Comparison of ENCODE assay signal across 13 mouse cellular contexts in the genomic region with DNA sequence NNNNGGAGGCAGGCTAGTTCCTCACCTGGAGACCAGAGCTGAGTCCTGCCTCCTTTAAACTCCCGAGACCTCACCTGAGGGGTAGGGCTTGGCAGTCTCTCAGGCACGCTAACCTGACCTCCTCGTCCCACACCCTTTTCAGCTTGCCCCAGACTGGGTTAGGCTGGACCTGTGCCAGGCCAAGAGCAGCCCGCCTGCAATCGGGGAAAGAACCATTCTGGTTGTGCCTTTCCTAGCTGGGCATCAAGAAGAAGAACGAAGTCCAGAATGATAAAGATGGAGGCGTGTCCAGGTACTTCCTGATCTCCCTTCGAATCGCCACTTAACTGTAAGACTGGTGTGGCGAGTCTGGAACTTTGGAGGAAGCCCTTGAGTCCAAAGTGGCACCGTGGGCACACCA. TPM values are rescaled to one million over a fixed set of nuclear protein-coding genes. Genes with fewer than 3 reads are reported as not detected.
DNase-seq lines count a peak whose midpoint lies in the region; ATAC-seq and TF ChIP-seq lines count a peak whose summit lies in the region.
"Had no signal": no experiment of that assay in that cellular context is flagged by ENCODE, and none has a peak within 500 bp of the region (broad histone marks: within the 10 kb centered on the region; RNA-seq: fewer than 3 reads in every experiment).

No protein-coding gene starts in this region.

- no peak overlapping the region for H3K4me2 ChIP-seq in liver, postnatal 0 days (ENCODE audit: low read depth, low read length)
- no peak overlapping the region for H3K4me2 ChIP-seq in stomach, embryonic 15.5 days
- H3K4me2 ChIP-seq: hindbrain, embryonic 13.5 days; limb, embryonic 13.5 days had no signal

- peak; percentile 60 for DNase-seq in cerebellum, adult 9-11 months
- no peak for DNase-seq in cerebellum, adult 18-20 months
- peak; percentile 37 for DNase-seq in liver, adult 2 months (ENCODE audit: extremely low read depth, low read depth, low spot score)
- DNase-seq in liver, postnatal 0 days: no peak
- DNase-seq in lung, adult 2 months: peak; percentile 67
- no peak for DNase-seq in frontal cortex, postnatal 36 days (ENCODE audit: low spot score in 2 of 2)
- DNase-seq: cerebellum, postnatal 36 days; spleen, adult 18-20 months had no signal

- H3K4me3 ChIP-seq in liver, adult 2 months (ENCODE audit: insufficient read depth, low read depth, low read length): no peak overlapping the region
- H3K4me3 ChIP-seq in liver, postnatal 0 days (ENCODE audit: low read depth, low read length): no peak overlapping the region
- no peak overlapping the region for H3K4me3 ChIP-seq in lung, adult 2 months (replicated peaks; ENCODE audit: extremely low read depth, low read depth, low read length)
- H3K4me3 ChIP-seq in stomach, embryonic 15.5 days (replicated peaks): no peak overlapping the region
- H3K4me3 ChIP-seq: hindbrain, embryonic 13.5 days; limb, embryonic 13.5 days had no signal

- TF ChIP-seq POLR2A in liver, adult 2 months (IDR thresholded peaks at IDR 0.05; ENCODE audit: extremely low read depth, insufficient read depth, low read length): no peak
- TF ChIP-seq POLR2A in lung, adult 2 months (IDR thresholded peaks at IDR 0.05; ENCODE audit: borderline replicate concordance, extremely low read depth, low read depth, low read length): no peak

- no peaks in the 10 kb centered on the region for H3K27me3 ChIP-seq in liver, adult 2 months (ENCODE audit: control insufficient read depth, insufficient read depth, low read length)
- H3K27me3 ChIP-seq in liver, postnatal 0 days (ENCODE audit: insufficient read depth, low read length): no peaks in the 10 kb centered on the region
- H3K27me3 ChIP-seq in stomach, embryonic 15.5 days (replicated peaks): no peaks in the 10 kb centered on the region
- H3K27me3 ChIP-seq: hindbrain, embryonic 13.5 days; limb, embryonic 13.5 days had no signal

- H3K27ac ChIP-seq in liver, adult 2 months (replicated peaks; ENCODE audit: insufficient read depth, low read depth, low read length): no peak overlapping the region
- no peak overlapping the region for H3K27ac ChIP-seq in liver, postnatal 0 days (ENCODE audit: low read depth)
- peak overlapping the region; percentile 82 for H3K27ac ChIP-seq in stomach, embryonic 15.5 days
- H3K27ac ChIP-seq: hindbrain, embryonic 13.5 days; limb, embryonic 13.5 days had no signal

- no peak for ATAC-seq in liver, postnatal 0 days
- peak; percentile 40; the same call in 1 of the 2 replicates for ATAC-seq in stomach, embryonic 15.5 days (ENCODE audit: insufficient read depth, low FRiP score, low read depth)
- no peak for ATAC-seq in erythroblast, adult 5-6 weeks (replicated peaks; ENCODE audit: low FRiP score, poor library complexity, severe bottlenecking)
- ATAC-seq: activated CD4-positive, CD25-positive, alpha-beta regulatory T cell, adult 4 months had no signal

- H3K36me3 ChIP-seq in liver, adult 2 months (ENCODE audit: control insufficient read depth, insufficient read depth, low read length): peaks cover 19% of the 10 kb centered on the region
- H3K36me3 ChIP-seq in liver, postnatal 0 days (replicated peaks; ENCODE audit: insufficient read depth, low read length): peaks cover 7% of the 10 kb centered on the region
- 0 out of 2 replicates have a peak, but pooled peaks cover 4% of the 10 kb centered on the region for H3K36me3 ChIP-seq in stomach, embryonic 15.5 days
- H3K36me3 ChIP-seq: limb, embryonic 13.5 days had no signal

- H3K4me1 ChIP-seq in liver, adult 2 months (ENCODE audit: control insufficient read depth, insufficient read depth, low read length): peaks cover 5% of the 10 kb centered on the region; the same call in 1 of the 2 replicates
- peaks cover 17% of the 10 kb centered on the region for H3K4me1 ChIP-seq in liver, postnatal 0 days (ENCODE audit: insufficient read depth)
- peaks cover 23% of the 10 kb centered on the region for H3K4me1 ChIP-seq in lung, adult 2 months (ENCODE audit: control insufficient read depth, insufficient read depth, low read length)
- peaks cover 42% of the 10 kb centered on the region for H3K4me1 ChIP-seq in stomach, embryonic 15.5 days

- no peak overlapping the region for H3K9ac ChIP-seq in liver, adult 2 months (ENCODE audit: low read depth, low read length)
- H3K9ac ChIP-seq in liver, postnatal 0 days (replicated peaks): no peak overlapping the region
- no peak overlapping the region for H3K9ac ChIP-seq in stomach, embryonic 15.5 days
- H3K9ac ChIP-seq: hindbrain, embryonic 13.5 days had no signal

- TF ChIP-seq EP300 in liver, postnatal 0 days (IDR thresholded peaks at IDR 0.05; ENCODE audit: low read depth): no peak

- H3K9me3 ChIP-seq in liver, postnatal 0 days (ENCODE audit: low read length): no peaks in the 10 kb centered on the region
- H3K9me3 ChIP-seq in stomach, embryonic 15.5 days: no peaks in the 10 kb centered on the region
- H3K9me3 ChIP-seq: hindbrain, embryonic 13.5 days; limb, embryonic 13.5 days had no signal

- 78% methylated on average over 11 of the region's 11 CpGs for WGBS in liver, adult 2 months
- 68% methylated on average over 11 of the region's 11 CpGs for WGBS in liver, postnatal 0 days (ENCODE audit: insufficient replicate concordance)
- 40% methylated on average over 11 of the region's 11 CpGs for WGBS in lung, adult 2 months
- 66% methylated on average over 11 of the region's 11 CpGs for WGBS in stomach, embryonic 15.5 days

- peaks cover 12% of the 10 kb centered on the region for H3K79me2 ChIP-seq in liver, adult 2 months (ENCODE audit: control insufficient read depth, insufficient read depth, low read length)

- no peak for TF ChIP-seq CTCF in liver, adult 2 months (IDR thresholded peaks at IDR 0.05; ENCODE audit: low read depth, low read length)
- no peak for TF ChIP-seq CTCF in liver, postnatal 0 days (IDR thresholded peaks at IDR 0.05; ENCODE audit: low read depth)
- no peak for TF ChIP-seq CTCF in lung, adult 2 months (IDR thresholded peaks at IDR 0.05; ENCODE audit: insufficient read depth, low read length)

RNA-seq across cellular contexts. Expression of gene Alas1, which starts 1.1 kb away (rescaled TPM):
- total RNA-seq in liver, adult 2 months (2014; rRNA removed): 270 and 285 TPM in 2 replicates
- 530 and 649 TPM in 2 replicates for polyA plus RNA-seq in liver, adult 2 months (2012; rRNA removed)
- 131 and 146 TPM in 2 replicates for polyA plus RNA-seq in liver, postnatal 0 days (2015; fragmentation: Nextera tagmentation; extraction: Ambion mirVana)
- 443 and 458 TPM in 2 replicates for polyA plus RNA-seq in lung, adult 2 months (2012; rRNA removed)
- 109 TPM in 2 replicates for polyA plus RNA-seq in stomach, embryonic 15.5 days (2015; fragmentation: Nextera tagmentation; extraction: Ambion mirVana)
- total RNA-seq in erythroblast, adult 5-6 weeks (2015; ENCODE audit: low replicate concordance): 72.5 and 82.2 TPM in 2 replicates
- total RNA-seq in erythroblast, adult 5-6 weeks (2017; ENCODE audit: low replicate concordance): 51.7 and 126 TPM in 2 replicates

RNA-seq across cellular contexts. Expression of gene Tlr9, which starts 27.2 kb away (rescaled TPM):
- total RNA-seq in liver, adult 2 months (2014; rRNA removed): 0.18 and 0.27 TPM in 2 replicates
- polyA plus RNA-seq in liver, adult 2 months (2012; rRNA removed): 0.37 and 0.61 TPM in 2 replicates
- polyA plus RNA-seq in liver, postnatal 0 days (2015; fragmentation: Nextera tagmentation; extraction: Ambion mirVana): 0.07 and 0.16 TPM in 2 replicates
- polyA plus RNA-seq in lung, adult 2 months (2012; rRNA removed): 6.0 and 6.4 TPM in 2 replicates
- 0.12 and 0.15 TPM in 2 replicates for polyA plus RNA-seq in stomach, embryonic 15.5 days (2015; fragmentation: Nextera tagmentation; extraction: Ambion mirVana)
- total RNA-seq in erythroblast, adult 5-6 weeks (2015; ENCODE audit: low replicate concordance): 5.0 and 6.1 TPM in 2 replicates
- 0.56 and 1.9 TPM in 2 replicates for total RNA-seq in erythroblast, adult 5-6 weeks (2017; ENCODE audit: low replicate concordance)

RNA-seq across cellular contexts. Expression of gene Poc1a, which starts 31.3 kb away (rescaled TPM):
- 1.8 and 3.2 TPM in 2 replicates for total RNA-seq in liver, adult 2 months (2014; rRNA removed)
- polyA plus RNA-seq in liver, adult 2 months (2012; rRNA removed): 3.1 and 3.9 TPM in 2 replicates
- 13.0 and 14.5 TPM in 2 replicates for polyA plus RNA-seq in liver, postnatal 0 days (2015; fragmentation: Nextera tagmentation; extraction: Ambion mirVana)
- 5.7 and 7.9 TPM in 2 replicates for polyA plus RNA-seq in lung, adult 2 months (2012; rRNA removed)
- 24.7 and 25.4 TPM in 2 replicates for polyA plus RNA-seq in stomach, embryonic 15.5 days (2015; fragmentation: Nextera tagmentation; extraction: Ambion mirVana)
- total RNA-seq in erythroblast, adult 5-6 weeks (2015; ENCODE audit: low replicate concordance): 3.5 and 4.4 TPM in 2 replicates
- 5.0 and 10.6 TPM in 2 replicates for total RNA-seq in erythroblast, adult 5-6 weeks (2017; ENCODE audit: low replicate concordance)

RNA-seq across cellular contexts. Expression of gene Twf2, which starts 46.6 kb away (rescaled TPM):
- 4.9 and 6.2 TPM in 2 replicates for total RNA-seq in liver, adult 2 months (2014; rRNA removed)
- polyA plus RNA-seq in liver, adult 2 months (2012; rRNA removed): 4.5 and 4.7 TPM in 2 replicates
- 22.4 and 23.0 TPM in 2 replicates for polyA plus RNA-seq in liver, postnatal 0 days (2015; fragmentation: Nextera tagmentation; extraction: Ambion mirVana)
- polyA plus RNA-seq in lung, adult 2 months (2012; rRNA removed): 60.9 and 69.0 TPM in 2 replicates
- 53.9 and 64.0 TPM in 2 replicates for polyA plus RNA-seq in stomach, embryonic 15.5 days (2015; fragmentation: Nextera tagmentation; extraction: Ambion mirVana)
- total RNA-seq in erythroblast, adult 5-6 weeks (2015; ENCODE audit: low replicate concordance): 11.7 and 20.5 TPM in 2 replicates
- total RNA-seq in erythroblast, adult 5-6 weeks (2017; ENCODE audit: low replicate concordance): 18.5 and 25.8 TPM in 2 replicates

RNA-seq across cellular contexts. Expression of gene Ppm1m, which starts 50.0 kb away (rescaled TPM):
- total RNA-seq in liver, adult 2 months (2014; rRNA removed): 12.4 and 13.7 TPM in 2 replicates
- polyA plus RNA-seq in liver, adult 2 months (2012; rRNA removed): 17.3 and 22.7 TPM in 2 replicates
- polyA plus RNA-seq in liver, postnatal 0 days (2015; fragmentation: Nextera tagmentation; extraction: Ambion mirVana): 11.0 and 11.1 TPM in 2 replicates
- polyA plus RNA-seq in lung, adult 2 months (2012; rRNA removed): 60.7 and 67.3 TPM in 2 replicates
- 39.0 and 42.0 TPM in 2 replicates for polyA plus RNA-seq in stomach, embryonic 15.5 days (2015; fragmentation: Nextera tagmentation; extraction: Ambion mirVana)
- 6.9 and 11.7 TPM in 2 replicates for total RNA-seq in erythroblast, adult 5-6 weeks (2015; ENCODE audit: low replicate concordance)
- total RNA-seq in erythroblast, adult 5-6 weeks (2017; ENCODE audit: low replicate concordance): 9.0 and 17.0 TPM in 2 replicates

Comparison
In these comparisons a context has a peak if more than half of its experiments do, and no peak if none do; other contexts are left out.
1. DNase-seq: peak in cerebellum, adult 9-11 months (single experiment), liver, adult 2 months (single experiment) and lung, adult 2 months (single experiment); none in cerebellum, adult 18-20 months (0 of 2), liver, postnatal 0 days (single experiment) and frontal cortex, postnatal 36 days (0 of 2).